Mouse (Mus musculus) megakaryocyte, embryonic 14.5 days (primary cell): ENCODE measurements around the gene Deup1.

Experiments
- FLI1 ChIP-seq: IDR thresholded peaks from 2 replicates; pipeline ENCODE4 v1.6.1; 2012; ENCODE audit warnings: low read length, inconsistent platforms, mixed read lengths
- GATA1 ChIP-seq: IDR thresholded peaks from 3 replicates; pipeline ENCODE4 v1.6.1; 2012; ENCODE audit warnings: mixed read lengths, low read length, inconsistent platforms, borderline replicate concordance

DNA sequence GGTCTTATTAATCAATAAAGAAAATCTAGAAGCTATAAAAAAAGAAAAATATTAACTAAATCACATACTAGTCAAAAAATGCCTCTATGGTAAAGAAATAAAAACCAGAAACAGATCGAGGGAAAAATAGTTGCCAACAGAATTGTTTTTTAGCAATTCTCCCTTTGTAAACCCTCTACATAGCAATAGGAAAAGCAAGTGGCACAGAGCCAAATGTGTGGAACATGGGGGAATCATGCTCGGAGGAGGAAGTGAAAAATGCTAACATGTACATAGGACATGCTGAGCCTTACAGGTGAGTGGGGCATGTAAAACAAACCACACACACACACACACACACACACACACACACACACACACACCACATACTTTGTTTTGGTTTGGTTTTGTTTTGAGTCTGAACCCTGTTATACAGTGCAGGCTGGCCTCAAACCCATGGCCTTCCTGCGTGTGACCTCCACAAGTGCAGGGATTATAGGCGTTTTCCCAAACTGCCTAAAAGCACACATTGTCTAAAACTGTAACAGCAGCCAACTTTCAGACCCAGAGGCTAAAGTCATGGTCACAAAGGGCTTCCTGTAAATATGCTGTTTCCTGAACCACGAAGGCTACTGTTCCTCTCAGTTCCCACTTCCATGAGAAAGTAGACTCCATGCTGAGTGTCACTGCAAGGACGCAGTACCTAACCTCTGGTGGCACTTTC is 27.4 kb downstream of the Deup1 start:
- TF ChIP-seq GATA1 (no peak), FLI1 (no peak)
